Mouse (Mus musculus) G1E (cell line): ENCODE measurements around the gene Pkhd1.

Source experiments
- CTCF ChIP-seq: IDR thresholded peaks from 2 replicates; pipeline ENCODE4 v1.5.1; 2012; ENCODE audit warnings: low read depth, low read length, inconsistent platforms, mixed read lengths
- GATA1 ChIP-seq: IDR thresholded peaks from 2 replicates; pipeline ENCODE4 v1.6.1; 2012; ENCODE audit warnings: borderline replicate concordance, low read length, inconsistent platforms, mixed read lengths
- GATA2 ChIP-seq: IDR thresholded peaks from 2 replicates; pipeline ENCODE4 v1.6.1; 2012; ENCODE audit warnings: low read depth, low read length, inconsistent platforms, borderline replicate concordance
- POLR2AphosphoS5 ChIP-seq: IDR thresholded peaks from 2 replicates; pipeline ENCODE4 v1.6.1; 2012; ENCODE audit warnings: low read depth, low read length, inconsistent platforms; ENCODE audit not compliant: insufficient replicate concordance

- TF ChIP-seq GATA2 (no peak), CTCF (no peak), POLR2AphosphoS5 (no peak), GATA1 (no peak)
Measured at GRCm38 (mm10) chr1:20619363-20619762, 1.5 kb upstream of the Pkhd1 start.
